Mouse (Mus musculus): ENCODE measurements at regions not wholly inside any gene's neighbourhood (a gene's known extent, or its start where the extent isn't known, plus 50 kb on each side); places are given as distances from the start of the nearest gene placed in this dataset.

- TF ChIP-seq CTCF (IDR thresholded peaks at IDR 0.05; ENCODE audit: borderline replicate concordance, insufficient read depth, low read depth, low read length) (no peak), POLR2A (IDR thresholded peaks at IDR 0.05; ENCODE audit: borderline replicate concordance, insufficient read depth, low read length) (no peak)
- WGBS: 96% methylated on average over 8 of the region's 8 CpGs
- Histone ChIP-seq H3K4me3 (replicated peaks; ENCODE audit: insufficient read depth, low read depth, low read length) (no peak overlapping the region), H3K27me3 (ENCODE audit: control insufficient read depth, insufficient read depth, low read length) (no peaks in the 10 kb centered on the region), H3K27ac (ENCODE audit: insufficient read depth, low read length) (no peak overlapping the region), H3K4me1 (ENCODE audit: control insufficient read depth, insufficient read depth, low read length) (no peaks in the 10 kb centered on the region)
- no peak for DNase-seq
These were observed 311.8 kb downstream of the Galc start for GRCm38 (mm10) chr12:97947421-97947820.

GRCm38 (mm10) chr12:97938361-97938760, 320.9 kb downstream of the Galc start:
- Histone ChIP-seq H3K27ac (ENCODE audit: insufficient read depth, low read length) (no peak overlapping the region), H3K4me1 (ENCODE audit: control insufficient read depth, insufficient read depth, low read length) (no peaks in the 10 kb centered on the region), H3K4me3 (replicated peaks; ENCODE audit: insufficient read depth, low read depth, low read length) (no peak overlapping the region), H3K27me3 (ENCODE audit: control insufficient read depth, insufficient read depth, low read length) (no peaks in the 10 kb centered on the region)
- WGBS: 20% methylated on average over 5 of the region's 5 CpGs
- TF ChIP-seq POLR2A (IDR thresholded peaks at IDR 0.05; ENCODE audit: borderline replicate concordance, insufficient read depth, low read length): no peak
- no peak for TF ChIP-seq CTCF (IDR thresholded peaks at IDR 0.05; ENCODE audit: borderline replicate concordance, insufficient read depth, low read depth, low read length)
- DNase-seq: no peak

GRCm38 (mm10) chr12:97929877-97930276, 329.4 kb downstream of the Galc start:
- 88% methylated on average over 5 of the region's 5 CpGs for WGBS
- DNase-seq: no peak
- Histone ChIP-seq H3K4me1 (ENCODE audit: control insufficient read depth, insufficient read depth, low read length) (no peaks in the 10 kb centered on the region), H3K27me3 (ENCODE audit: control insufficient read depth, insufficient read depth, low read length) (no peaks in the 10 kb centered on the region), H3K27ac (ENCODE audit: insufficient read depth, low read length) (no peak overlapping the region), H3K4me3 (replicated peaks; ENCODE audit: insufficient read depth, low read depth, low read length) (no peak overlapping the region)
- TF ChIP-seq CTCF (IDR thresholded peaks at IDR 0.05; ENCODE audit: borderline replicate concordance, insufficient read depth, low read depth, low read length) (no peak), POLR2A (IDR thresholded peaks at IDR 0.05; ENCODE audit: borderline replicate concordance, insufficient read depth, low read length) (no peak)

- H3K4me3 ChIP-seq (replicated peaks; ENCODE audit: insufficient read depth, low read depth, low read length): no peak overlapping the region
- no peaks in the 10 kb centered on the region for H3K27me3 ChIP-seq (ENCODE audit: control insufficient read depth, insufficient read depth, low read length)
- H3K27ac ChIP-seq (ENCODE audit: insufficient read depth, low read length): no peak overlapping the region
- no peak for DNase-seq
- H3K4me1 ChIP-seq (ENCODE audit: control insufficient read depth, insufficient read depth, low read length): no peaks in the 10 kb centered on the region
- WGBS: 90% methylated on average over 1 of the region's 1 CpGs
- TF ChIP-seq CTCF (IDR thresholded peaks at IDR 0.05; ENCODE audit: borderline replicate concordance, insufficient read depth, low read depth, low read length) (no peak), POLR2A (IDR thresholded peaks at IDR 0.05; ENCODE audit: borderline replicate concordance, insufficient read depth, low read length) (no peak)
These were observed 332.2 kb downstream of the Galc start for GRCm38 (mm10) chr12:97927036-97927435.

GRCm38 (mm10) chr12:97921349-97922264, 337.7 kb downstream of the Galc start:
- Histone ChIP-seq H3K4me3 (replicated peaks; ENCODE audit: insufficient read depth, low read depth, low read length) (no peak overlapping the region), H3K27ac (ENCODE audit: insufficient read depth, low read length) (no peak overlapping the region), H3K4me1 (ENCODE audit: control insufficient read depth, insufficient read depth, low read length) (no peaks in the 10 kb centered on the region), H3K27me3 (ENCODE audit: control insufficient read depth, insufficient read depth, low read length) (no peaks in the 10 kb centered on the region)
- TF ChIP-seq CTCF (IDR thresholded peaks at IDR 0.05; ENCODE audit: borderline replicate concordance, insufficient read depth, low read depth, low read length): no peak
- no peak for TF ChIP-seq POLR2A (IDR thresholded peaks at IDR 0.05; ENCODE audit: borderline replicate concordance, insufficient read depth, low read length)
- WGBS: 22% methylated on average over 21 of the region's 21 CpGs
- DNase-seq: no peak

- Histone ChIP-seq H3K27me3 (ENCODE audit: control insufficient read depth, insufficient read depth, low read length) (no peaks in the 10 kb centered on the region), H3K27ac (ENCODE audit: insufficient read depth, low read length) (no peak overlapping the region), H3K4me1 (ENCODE audit: control insufficient read depth, insufficient read depth, low read length) (no peaks in the 10 kb centered on the region), H3K4me3 (replicated peaks; ENCODE audit: insufficient read depth, low read depth, low read length) (no peak overlapping the region)
- no peak for DNase-seq
- no peak for TF ChIP-seq POLR2A (IDR thresholded peaks at IDR 0.05; ENCODE audit: borderline replicate concordance, insufficient read depth, low read length)
- no peak for TF ChIP-seq CTCF (IDR thresholded peaks at IDR 0.05; ENCODE audit: borderline replicate concordance, insufficient read depth, low read depth, low read length)
- 92% methylated on average over 3 of the region's 3 CpGs for WGBS
These were observed 340.8 kb downstream of the Galc start for GRCm38 (mm10) chr12:97918416-97918815.

GRCm38 (mm10) chr12:97915026-97915425, 344.2 kb downstream of the Galc start:
- H3K4me1 ChIP-seq (ENCODE audit: control insufficient read depth, insufficient read depth, low read length): no peaks in the 10 kb centered on the region
- no peak overlapping the region for H3K4me3 ChIP-seq (replicated peaks; ENCODE audit: insufficient read depth, low read depth, low read length)
- DNase-seq: no peak
- no peaks in the 10 kb centered on the region for H3K27me3 ChIP-seq (ENCODE audit: control insufficient read depth, insufficient read depth, low read length)
- TF ChIP-seq POLR2A (IDR thresholded peaks at IDR 0.05; ENCODE audit: borderline replicate concordance, insufficient read depth, low read length) (no peak), CTCF (IDR thresholded peaks at IDR 0.05; ENCODE audit: borderline replicate concordance, insufficient read depth, low read depth, low read length) (no peak)
- H3K27ac ChIP-seq (ENCODE audit: insufficient read depth, low read length): no peak overlapping the region
- WGBS: 86% methylated on average over 4 of the region's 4 CpGs

GRCm38 (mm10) chr12:97912730-97913129, 346.5 kb downstream of the Galc start:
- H3K4me1 ChIP-seq (ENCODE audit: control insufficient read depth, insufficient read depth, low read length): no peaks in the 10 kb centered on the region
- 51% methylated on average over 1 of the region's 1 CpGs for WGBS
- DNase-seq: no peak
- no peaks in the 10 kb centered on the region for H3K27me3 ChIP-seq (ENCODE audit: control insufficient read depth, insufficient read depth, low read length)
- TF ChIP-seq CTCF (IDR thresholded peaks at IDR 0.05; ENCODE audit: borderline replicate concordance, insufficient read depth, low read depth, low read length) (no peak), POLR2A (IDR thresholded peaks at IDR 0.05; ENCODE audit: borderline replicate concordance, insufficient read depth, low read length) (no peak)
- H3K27ac ChIP-seq (ENCODE audit: insufficient read depth, low read length): no peak overlapping the region
- no peak overlapping the region for H3K4me3 ChIP-seq (replicated peaks; ENCODE audit: insufficient read depth, low read depth, low read length)

Measured in cerebellum, adult 2 months (tissue).